Mouse (Mus musculus): ENCODE measurements around the gene Hs3st3b1. TPM values are rescaled to one million over a fixed set of nuclear protein-coding genes. Genes with fewer than 3 reads are reported as not detected.

The Hs3st3b1 gene
- polyA plus RNA-seq, 1 experiment from 2014 or later: 0.78 TPM

DNA sequence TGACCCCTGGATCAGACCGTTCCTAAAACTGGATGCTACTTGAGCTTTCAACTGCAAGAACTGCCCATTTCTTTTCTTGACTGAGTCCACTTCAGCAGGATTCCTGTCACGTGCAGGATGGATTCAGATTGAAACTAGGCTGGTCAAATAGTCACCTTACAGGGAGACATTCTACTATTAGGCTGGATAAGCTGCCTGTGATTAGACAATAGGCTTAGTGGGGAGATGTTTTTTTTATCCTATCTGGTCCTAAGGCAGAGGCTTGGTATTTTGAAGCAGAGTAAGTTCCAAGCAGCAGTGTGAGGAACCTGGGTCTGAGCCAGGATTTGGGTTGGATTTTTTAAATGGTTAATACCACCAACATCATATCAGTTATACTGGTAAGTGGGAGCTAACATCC lies 31.8 kb upstream of the Hs3st3b1 start:
- H3K27ac ChIP-seq (ENCODE audit: low read length): no peak overlapping the region
- ATAC-seq (ENCODE audit: low read depth): no peak
- no peaks in the 10 kb centered on the region for H3K36me3 ChIP-seq (ENCODE audit: control insufficient read depth, insufficient read depth, low read length)
- peaks cover 9% of the 10 kb centered on the region; the same call in 1 of the 2 replicates for H3K27me3 ChIP-seq (ENCODE audit: control insufficient read depth, insufficient read depth, low read depth, low read length)
- H3K9me3 ChIP-seq (ENCODE audit: control insufficient read depth, low read length): no peaks in the 10 kb centered on the region
- no peak overlapping the region for H3K9ac ChIP-seq (ENCODE audit: low read length)
- H3K4me1 ChIP-seq (replicated peaks; ENCODE audit: control insufficient read depth, insufficient read depth, low read length): peaks cover 13% of the 10 kb centered on the region
- H3K4me2 ChIP-seq (ENCODE audit: low read depth, low read length): no peak overlapping the region
- H3K4me3 ChIP-seq (ENCODE audit: low read length): no peak overlapping the region
- 83% methylated on average over 2 of the region's 2 CpGs for WGBS

DNA sequence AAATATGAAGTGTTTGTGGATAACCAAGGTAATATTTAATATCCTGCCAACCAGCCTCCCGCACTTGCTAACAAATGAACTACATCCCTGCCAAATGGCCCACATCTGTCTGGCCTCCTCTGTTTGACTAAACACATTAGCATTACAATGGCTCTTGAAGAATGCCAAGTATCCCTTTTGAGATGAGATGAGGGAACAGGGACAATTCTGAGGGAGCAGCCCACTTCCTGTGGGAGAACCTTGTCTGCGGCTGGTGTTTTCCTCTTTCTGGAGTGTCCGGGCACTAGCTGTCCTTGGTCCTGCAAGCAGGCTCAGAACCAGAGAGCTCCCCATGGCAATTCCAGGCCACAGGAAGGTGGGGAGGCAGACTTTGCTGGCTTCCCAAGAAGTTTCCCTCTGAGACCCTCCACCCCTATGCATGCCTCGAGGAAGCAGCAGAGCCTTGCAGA lies 30.7 kb upstream of the Hs3st3b1 start:
- H3K27me3 ChIP-seq (ENCODE audit: control insufficient read depth, insufficient read depth, low read depth, low read length): peaks cover 10% of the 10 kb centered on the region; the same call in 1 of the 2 replicates
- 19% methylated on average over 4 of the region's 4 CpGs for WGBS
- no peaks in the 10 kb centered on the region for H3K36me3 ChIP-seq (ENCODE audit: control insufficient read depth, insufficient read depth, low read length)
- no peak overlapping the region for H3K9ac ChIP-seq (ENCODE audit: low read length)
- no peaks in the 10 kb centered on the region for H3K9me3 ChIP-seq (ENCODE audit: control insufficient read depth, low read length)
- H3K4me1 ChIP-seq (replicated peaks; ENCODE audit: control insufficient read depth, insufficient read depth, low read length): peaks cover 13% of the 10 kb centered on the region
- peak overlapping the region; percentile 51; the same call in 1 of the 2 replicates for H3K4me2 ChIP-seq (ENCODE audit: low read depth, low read length)
- ATAC-seq (ENCODE audit: low read depth): peak; percentile 66
- H3K4me3 ChIP-seq (ENCODE audit: low read length): no peak overlapping the region
- no peak overlapping the region for H3K27ac ChIP-seq (ENCODE audit: low read length)

DNA sequence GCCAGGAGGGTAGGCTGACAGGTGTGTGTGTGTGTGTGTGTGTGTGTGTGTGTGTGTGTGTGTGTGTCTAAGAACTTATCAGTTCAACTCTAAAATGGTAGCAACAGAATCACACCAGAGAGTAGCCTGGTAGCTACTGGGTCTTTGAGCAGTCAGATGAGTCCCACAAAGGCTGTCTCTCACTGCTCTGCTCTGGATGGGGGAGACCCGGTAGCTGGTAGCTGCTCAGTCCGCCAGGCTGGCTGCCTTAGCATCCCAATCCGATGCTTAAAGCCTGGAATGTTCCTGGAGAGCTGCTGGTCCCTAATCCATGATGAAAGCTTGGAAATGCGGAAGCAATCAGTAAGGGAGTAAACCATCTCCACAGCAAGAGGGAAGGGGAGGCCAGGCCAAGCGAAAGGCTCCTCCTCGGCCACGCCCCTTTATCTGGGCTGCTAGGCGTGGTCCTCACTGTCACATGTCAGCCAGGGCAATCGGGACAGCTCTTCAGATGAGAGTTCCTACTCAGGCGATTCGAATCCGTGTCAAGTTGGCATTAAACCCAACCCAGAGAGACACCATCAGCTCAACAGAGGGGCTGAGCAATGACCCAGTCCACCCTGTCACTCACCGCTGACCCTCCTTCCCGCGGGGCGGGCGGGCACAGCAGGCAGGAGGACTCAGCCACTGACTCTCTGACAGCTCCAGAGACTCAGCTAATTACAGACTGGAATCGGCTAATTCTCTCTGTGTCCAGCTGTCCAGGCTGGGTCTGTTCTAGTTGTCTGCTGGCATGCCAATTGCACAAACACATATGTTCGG lies 29.9 kb upstream of the Hs3st3b1 start:
- H3K27ac ChIP-seq (ENCODE audit: low read length): no peak overlapping the region
- peak overlapping the region; percentile 51 for H3K4me2 ChIP-seq (ENCODE audit: low read depth, low read length)
- no peaks in the 10 kb centered on the region for H3K36me3 ChIP-seq (ENCODE audit: control insufficient read depth, insufficient read depth, low read length)
- whole genome bisulfite sequencing: 3% methylated on average over 19 of the region's 19 CpGs
- peaks cover 10% of the 10 kb centered on the region; the same call in 1 of the 2 replicates for H3K27me3 ChIP-seq (ENCODE audit: control insufficient read depth, insufficient read depth, low read depth, low read length)
- peak overlapping the region; percentile 33 for H3K4me3 ChIP-seq (ENCODE audit: low read length)
- peaks cover 13% of the 10 kb centered on the region for H3K4me1 ChIP-seq (replicated peaks; ENCODE audit: control insufficient read depth, insufficient read depth, low read length)
- peak; percentile 86 for ATAC-seq (ENCODE audit: low read depth)
- H3K9me3 ChIP-seq (ENCODE audit: control insufficient read depth, low read length): no peaks in the 10 kb centered on the region
- H3K9ac ChIP-seq (ENCODE audit: low read length): no peak overlapping the region

DNA sequence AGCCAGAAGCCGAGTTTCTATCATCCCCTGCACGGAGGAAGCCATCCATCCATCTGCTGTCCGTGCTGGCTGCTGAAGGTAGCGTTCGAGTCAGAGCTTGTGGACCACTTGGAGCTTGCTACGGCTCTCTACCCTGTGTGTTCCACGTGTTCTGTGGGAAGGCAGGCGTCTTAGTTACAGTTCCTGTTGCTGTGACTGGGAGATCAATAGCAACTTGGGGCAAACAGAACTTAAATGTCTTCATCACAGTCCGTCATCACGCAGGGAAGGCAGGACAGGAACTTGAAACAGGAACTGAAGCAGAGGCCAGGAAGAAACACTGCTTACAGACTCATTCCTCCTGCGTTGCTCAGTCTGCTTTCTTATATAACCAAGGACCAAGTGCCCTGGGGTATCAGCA lies 26.3 kb upstream of the Hs3st3b1 start:
- peaks cover 13% of the 10 kb centered on the region for H3K4me1 ChIP-seq (replicated peaks; ENCODE audit: control insufficient read depth, insufficient read depth, low read length)
- H3K4me3 ChIP-seq (ENCODE audit: low read length): no peak overlapping the region
- H3K27ac ChIP-seq (ENCODE audit: low read length): no peak overlapping the region
- 73% methylated on average over 11 of the region's 11 CpGs for WGBS
- no peak overlapping the region for H3K4me2 ChIP-seq (ENCODE audit: low read depth, low read length)
- H3K9ac ChIP-seq (ENCODE audit: low read length): no peak overlapping the region
- no peaks in the 10 kb centered on the region for H3K9me3 ChIP-seq (ENCODE audit: control insufficient read depth, low read length)
- no peak for ATAC-seq (ENCODE audit: low read depth)
- peaks cover 8% of the 10 kb centered on the region; the same call in 1 of the 2 replicates for H3K27me3 ChIP-seq (ENCODE audit: control insufficient read depth, insufficient read depth, low read depth, low read length)
- no peaks in the 10 kb centered on the region for H3K36me3 ChIP-seq (ENCODE audit: control insufficient read depth, insufficient read depth, low read length)

GRCm38 (mm10) chr11:63947024-63947423 lies 24.9 kb upstream of the Hs3st3b1 start:
- no peak overlapping the region for H3K27ac ChIP-seq (ENCODE audit: low read length)
- peaks cover 7% of the 10 kb centered on the region; the same call in 1 of the 2 replicates for H3K27me3 ChIP-seq (ENCODE audit: control insufficient read depth, insufficient read depth, low read depth, low read length)
- H3K4me2 ChIP-seq (ENCODE audit: low read depth, low read length): no peak overlapping the region
- no peaks in the 10 kb centered on the region for H3K9me3 ChIP-seq (ENCODE audit: control insufficient read depth, low read length)
- 83% methylated on average over 2 of the region's 2 CpGs for WGBS
- H3K4me3 ChIP-seq (ENCODE audit: low read length): no peak overlapping the region
- H3K4me1 ChIP-seq (replicated peaks; ENCODE audit: control insufficient read depth, insufficient read depth, low read length): peaks cover 3% of the 10 kb centered on the region
- H3K36me3 ChIP-seq (ENCODE audit: control insufficient read depth, insufficient read depth, low read length): no peaks in the 10 kb centered on the region
- ATAC-seq (ENCODE audit: low read depth): no peak
- H3K9ac ChIP-seq (ENCODE audit: low read length): no peak overlapping the region

DNA sequence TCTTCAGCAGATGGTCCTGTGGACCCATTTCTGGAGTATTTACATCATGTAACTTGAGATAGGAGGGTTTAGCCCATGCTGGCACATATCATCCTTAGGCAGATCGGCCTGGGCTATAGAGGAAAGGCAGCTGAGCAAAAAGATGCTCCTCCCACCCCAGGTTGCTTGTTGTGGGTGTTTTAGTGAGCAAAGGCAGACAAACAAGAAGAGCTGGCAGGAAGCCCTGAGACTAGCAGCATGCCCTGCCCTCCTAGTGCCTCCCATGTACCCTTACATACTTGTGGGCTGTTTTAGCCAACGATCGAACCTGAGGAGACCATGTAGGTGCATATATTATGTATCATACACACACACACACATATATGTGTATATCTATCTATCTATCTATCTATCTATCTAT lies 21.9 kb upstream of the Hs3st3b1 start:
- H3K4me2 ChIP-seq (ENCODE audit: low read depth, low read length): no peak overlapping the region
- no peaks in the 10 kb centered on the region for H3K36me3 ChIP-seq (ENCODE audit: control insufficient read depth, insufficient read depth, low read length)
- no peak overlapping the region for H3K9ac ChIP-seq (ENCODE audit: low read length)
- H3K27me3 ChIP-seq (ENCODE audit: control insufficient read depth, insufficient read depth, low read depth, low read length): peaks cover 1% of the 10 kb centered on the region; the same call in 1 of the 2 replicates
- no peak overlapping the region for H3K27ac ChIP-seq (ENCODE audit: low read length)
- ATAC-seq (ENCODE audit: low read depth): no peak
- H3K4me3 ChIP-seq (ENCODE audit: low read length): no peak overlapping the region
- 83% methylated on average over 3 of the region's 3 CpGs for WGBS
- no peaks in the 10 kb centered on the region for H3K4me1 ChIP-seq (replicated peaks; ENCODE audit: control insufficient read depth, insufficient read depth, low read length)
- H3K9me3 ChIP-seq (ENCODE audit: control insufficient read depth, low read length): no peaks in the 10 kb centered on the region

DNA sequence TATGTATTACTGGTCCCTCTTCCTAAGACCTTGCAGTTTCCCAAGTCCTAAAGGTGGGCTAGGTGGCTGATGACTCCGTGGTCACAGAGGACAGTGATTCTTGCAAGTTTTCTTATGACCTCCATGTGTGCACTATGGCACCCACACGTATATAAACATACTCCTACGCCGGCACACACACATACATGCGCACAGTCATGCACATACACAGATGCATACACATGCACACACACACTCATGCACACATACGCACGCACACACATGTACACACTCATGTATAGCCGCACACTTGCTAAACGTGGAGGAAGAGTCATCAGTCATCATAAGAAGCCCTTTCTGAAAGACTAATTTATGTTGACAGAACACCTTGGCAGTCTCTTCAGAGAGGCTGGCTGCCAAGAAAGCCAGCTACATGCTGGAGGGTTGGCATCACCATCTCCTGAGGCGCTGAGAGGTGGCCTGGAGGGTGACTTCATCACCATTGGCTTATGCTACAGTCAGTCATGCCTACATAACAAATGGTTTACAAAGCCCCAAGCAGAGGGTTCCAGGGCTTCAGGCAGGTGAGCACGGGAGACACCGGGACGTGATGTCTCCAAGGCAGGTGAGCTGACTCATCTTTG lies 21.3 kb upstream of the Hs3st3b1 start:
- ATAC-seq (ENCODE audit: low read depth): no peak
- WGBS: 88% methylated on average over 13 of the region's 13 CpGs

GRCm38 (mm10) chr11:63942177-63942576 lies 20.1 kb upstream of the Hs3st3b1 start:
- H3K9ac ChIP-seq (ENCODE audit: low read length): no peak overlapping the region
- no peak overlapping the region for H3K27ac ChIP-seq (ENCODE audit: low read length)
- H3K9me3 ChIP-seq (ENCODE audit: control insufficient read depth, low read length): no peaks in the 10 kb centered on the region
- no peak for ATAC-seq (ENCODE audit: low read depth)
- no peak overlapping the region for H3K4me2 ChIP-seq (ENCODE audit: low read depth, low read length)
- H3K4me1 ChIP-seq (replicated peaks; ENCODE audit: control insufficient read depth, insufficient read depth, low read length): no peaks in the 10 kb centered on the region
- 60% methylated on average over 8 of the region's 8 CpGs for WGBS
- H3K36me3 ChIP-seq (ENCODE audit: control insufficient read depth, insufficient read depth, low read length): no peaks in the 10 kb centered on the region
- H3K27me3 ChIP-seq (ENCODE audit: control insufficient read depth, insufficient read depth, low read depth, low read length): peaks cover 3% of the 10 kb centered on the region; the same call in 1 of the 2 replicates
- no peak overlapping the region for H3K4me3 ChIP-seq (ENCODE audit: low read length)

More for the DNA sequence above, 21.3 kb upstream of the Hs3st3b1 start:
- no peak overlapping the region for H3K9ac ChIP-seq (ENCODE audit: low read length)
- H3K9me3 ChIP-seq (ENCODE audit: control insufficient read depth, low read length): no peaks in the 10 kb centered on the region
- no peaks in the 10 kb centered on the region for H3K36me3 ChIP-seq (ENCODE audit: control insufficient read depth, insufficient read depth, low read length)
- H3K27me3 ChIP-seq (ENCODE audit: control insufficient read depth, insufficient read depth, low read depth, low read length): peaks cover 3% of the 10 kb centered on the region; the same call in 1 of the 2 replicates
- H3K4me1 ChIP-seq (replicated peaks; ENCODE audit: control insufficient read depth, insufficient read depth, low read length): no peaks in the 10 kb centered on the region
- H3K4me3 ChIP-seq (ENCODE audit: low read length): no peak overlapping the region
- no peak overlapping the region for H3K4me2 ChIP-seq (ENCODE audit: low read depth, low read length)
- H3K27ac ChIP-seq (ENCODE audit: low read length): no peak overlapping the region

DNA sequence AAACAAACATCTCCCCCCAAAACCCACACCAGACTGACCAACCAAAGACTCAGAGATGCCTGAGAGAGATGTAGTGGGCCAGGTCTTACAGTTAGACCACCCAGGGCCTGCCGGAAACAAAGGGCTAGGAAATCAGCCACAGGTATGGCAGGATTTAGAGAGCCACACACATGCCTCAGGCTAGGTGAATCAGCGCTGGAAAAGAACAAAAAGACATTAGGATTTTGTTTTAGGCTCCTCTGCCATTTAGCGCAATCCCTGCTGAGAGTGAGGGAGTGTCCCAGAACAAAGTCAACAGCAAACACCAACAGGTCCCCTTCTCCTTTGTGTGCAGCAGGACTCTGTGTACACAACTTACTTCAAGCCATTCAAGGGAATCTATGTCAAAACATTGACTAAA lies 14.6 kb upstream of the Hs3st3b1 start:
- Histone ChIP-seq H3K27me3 (ENCODE audit: control insufficient read depth, insufficient read depth, low read depth, low read length) (peaks cover 10% of the 10 kb centered on the region), H3K36me3 (ENCODE audit: control insufficient read depth, insufficient read depth, low read length) (no peaks in the 10 kb centered on the region), H3K27ac (ENCODE audit: low read length) (no peak overlapping the region), H3K9ac (ENCODE audit: low read length) (no peak overlapping the region), H3K9me3 (ENCODE audit: control insufficient read depth, low read length) (no peaks in the 10 kb centered on the region), H3K4me1 (replicated peaks; ENCODE audit: control insufficient read depth, insufficient read depth, low read length) (no peaks in the 10 kb centered on the region), H3K4me3 (ENCODE audit: low read length) (no peak overlapping the region), H3K4me2 (ENCODE audit: low read depth, low read length) (no peak overlapping the region)
- 39% methylated on average over 3 of the region's 3 CpGs for WGBS
- no peak for ATAC-seq (ENCODE audit: low read depth)
